Mouse (Mus musculus) embryo, embryonic 11.5 days (tissue): ENCODE results near the gene Arl9.
"Not testable (repeated sequence)": the region's sequence is repeated elsewhere in the genome, so short reads cannot be mapped to it uniquely, and the experiment has no call there.

Experiments used
- DNase-seq: peaks from one replicate; pipeline ENCODE4 v3.0.0-alpha.2; 2012; ENCODE audit warnings: low read depth, low spot score

The Arl9 gene

DNA sequence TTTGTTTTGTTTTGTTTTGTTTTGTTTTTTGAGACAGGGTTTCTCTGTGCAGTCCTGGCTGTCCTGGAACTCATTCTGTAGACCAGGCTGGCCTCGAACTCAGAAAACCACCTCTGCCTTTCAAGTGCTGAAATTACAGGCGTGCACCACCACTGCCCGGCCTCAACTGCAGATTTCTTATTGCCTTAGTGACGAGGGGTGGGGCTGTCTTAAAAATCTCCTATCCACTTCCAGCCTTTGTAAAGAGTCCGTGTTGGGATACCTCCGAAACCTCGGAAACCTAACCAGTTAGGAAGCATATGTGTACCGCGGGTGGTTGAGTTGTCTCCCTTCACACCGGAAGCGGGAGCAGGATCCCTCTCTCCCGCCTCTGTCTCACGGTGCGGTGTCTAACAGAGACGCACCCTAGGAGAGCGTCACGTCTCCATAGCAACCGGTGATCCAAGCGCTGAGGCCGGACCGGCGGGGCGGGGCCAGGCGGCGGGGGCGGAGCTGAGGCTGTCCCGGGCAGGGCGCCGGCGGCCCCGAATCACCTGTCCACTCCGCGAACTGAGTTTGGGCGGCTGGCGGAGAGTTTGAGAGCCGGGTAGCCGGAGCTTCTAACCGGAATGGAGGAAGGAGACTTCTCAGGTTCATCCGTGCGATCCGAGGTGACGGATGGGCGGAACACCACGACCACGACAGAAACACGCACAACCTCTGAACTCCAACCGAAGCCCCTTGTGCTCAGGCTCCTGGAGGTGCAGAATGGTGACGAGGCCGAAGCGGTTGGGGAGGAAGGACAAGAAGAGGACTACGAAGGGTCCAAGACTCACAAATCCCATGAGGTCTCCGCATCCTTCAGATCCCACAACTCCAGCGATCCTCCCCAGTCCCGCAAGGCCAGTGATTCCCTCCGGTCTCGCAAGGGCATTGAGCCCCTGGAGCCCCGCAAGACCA, 12.0 kb downstream of the Arl9 start, which contains the start of gene Thegl:
Gene Thegl (plus strand): TSS at position 480 of the 939 bp plus-strand sequence.
- DNase-seq: peak; percentile 67

DNA sequence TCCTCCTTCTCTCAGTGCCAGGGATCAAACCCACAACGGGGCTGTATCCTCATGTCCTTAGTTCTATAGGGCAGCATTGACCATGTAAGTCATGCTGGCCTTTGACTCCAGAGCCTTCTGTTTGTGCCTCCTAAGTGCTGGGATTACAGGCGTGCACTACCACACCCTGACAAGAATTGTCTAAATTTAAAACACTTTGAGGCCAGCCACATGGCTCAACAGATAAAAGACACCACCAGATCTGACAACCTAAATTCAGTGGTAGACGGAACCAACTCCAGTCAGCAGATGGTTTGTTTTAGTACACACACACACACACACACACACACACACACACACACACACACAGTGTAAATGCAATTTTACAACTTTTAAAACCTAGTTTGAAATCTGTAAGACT, 24.2 kb downstream of the Arl9 start:
- no peak for DNase-seq

DNA sequence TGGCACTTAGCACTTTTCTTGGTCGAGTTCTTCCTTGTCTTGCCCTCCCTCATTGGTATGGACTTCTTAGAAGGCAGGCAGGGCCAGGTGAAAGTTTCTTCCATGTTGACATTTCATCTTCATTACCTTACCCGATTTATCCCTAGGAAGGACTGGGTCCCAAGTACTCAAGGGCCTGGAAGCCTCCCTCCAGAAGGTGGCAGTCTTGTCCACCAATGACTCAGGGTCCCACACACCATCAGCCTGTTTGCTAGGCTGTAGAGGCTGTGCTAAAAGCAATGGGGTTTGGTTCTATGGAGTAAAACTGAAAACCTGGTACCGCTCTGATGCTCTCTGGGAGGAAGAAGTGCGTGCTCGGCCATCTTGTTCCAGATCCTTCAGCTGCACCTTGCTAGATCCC, 25.9 kb downstream of the Arl9 start:
- no peak for DNase-seq

DNA sequence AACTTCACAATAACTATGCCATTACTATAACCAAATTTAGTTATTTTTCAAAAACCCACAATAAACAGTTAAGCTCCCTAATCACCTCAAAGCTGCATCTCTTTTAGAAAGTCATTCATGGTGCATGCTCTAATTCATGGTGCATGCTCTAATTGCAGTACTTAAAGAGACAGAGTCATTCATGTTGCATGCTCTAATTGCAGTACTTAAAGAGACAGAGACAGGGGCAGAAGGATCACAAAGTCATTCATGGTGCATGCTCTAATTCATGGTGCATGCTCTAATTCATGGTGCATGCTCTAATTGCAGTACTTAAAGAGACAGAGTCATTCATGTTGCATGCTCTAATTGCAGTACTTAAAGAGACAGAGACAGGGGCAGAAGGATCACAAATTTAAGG, 31.2 kb downstream of the Arl9 start:
- DNase-seq: not testable (repeated sequence)

DNA sequence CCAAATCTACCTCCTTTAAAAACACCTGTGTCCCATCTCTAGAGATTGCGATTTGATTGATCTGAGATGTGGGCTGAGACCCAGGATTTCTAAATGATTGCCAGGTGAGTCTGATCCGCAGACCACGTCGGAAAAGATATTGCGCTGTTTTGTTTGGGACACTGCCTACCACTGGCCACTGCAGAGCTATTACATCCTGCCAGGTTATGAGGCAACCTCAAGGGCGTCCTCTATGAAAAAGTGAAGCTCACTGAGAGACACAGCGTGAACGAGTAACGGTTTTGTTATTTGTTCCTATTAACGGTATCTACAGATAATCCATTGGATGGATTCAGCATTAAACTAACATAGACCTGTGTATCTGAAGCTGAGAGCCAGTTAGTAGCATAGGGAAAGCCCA, 34.6 kb downstream of the Arl9 start:
- no peak for DNase-seq

DNA sequence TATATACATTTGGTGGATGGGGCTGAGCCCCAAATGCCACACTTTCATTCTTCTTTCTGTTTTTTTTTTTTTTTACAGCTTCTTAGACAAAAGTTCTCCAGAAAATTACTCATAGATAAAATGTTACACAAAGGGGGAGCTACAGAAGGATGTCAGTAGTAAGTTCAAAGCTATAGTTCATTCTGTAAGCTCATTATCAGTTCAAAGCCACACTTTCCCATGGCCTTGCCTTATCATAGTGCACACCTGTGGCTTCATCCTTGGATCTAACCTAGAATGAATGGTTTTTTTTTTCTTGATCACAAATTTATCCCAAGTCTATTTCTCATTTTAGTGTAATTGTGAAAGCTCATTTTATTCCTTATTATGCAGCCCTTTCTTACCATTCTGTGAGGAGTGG, 35.5 kb downstream of the Arl9 start:
- DNase-seq: no peak

DNA sequence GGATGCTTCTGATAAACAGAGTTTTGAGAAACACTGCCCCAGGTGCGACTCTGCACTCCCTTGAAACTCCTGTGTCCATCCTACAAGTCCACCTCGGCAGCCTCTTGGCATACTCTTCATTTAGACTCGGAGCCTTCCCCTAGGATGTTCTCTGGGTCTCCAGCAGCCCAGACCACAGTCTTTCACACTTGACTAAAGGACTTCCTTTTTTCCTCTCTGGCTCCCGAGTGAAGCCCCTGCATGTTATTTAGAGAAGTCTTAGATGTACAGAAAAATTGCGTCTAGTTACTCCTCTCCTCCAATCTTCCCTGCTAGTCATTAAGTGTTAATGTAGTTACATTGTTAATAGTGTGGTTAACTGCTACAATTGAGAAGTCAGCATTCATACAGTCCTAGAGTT, 40.5 kb downstream of the Arl9 start:
- no peak for DNase-seq

DNA sequence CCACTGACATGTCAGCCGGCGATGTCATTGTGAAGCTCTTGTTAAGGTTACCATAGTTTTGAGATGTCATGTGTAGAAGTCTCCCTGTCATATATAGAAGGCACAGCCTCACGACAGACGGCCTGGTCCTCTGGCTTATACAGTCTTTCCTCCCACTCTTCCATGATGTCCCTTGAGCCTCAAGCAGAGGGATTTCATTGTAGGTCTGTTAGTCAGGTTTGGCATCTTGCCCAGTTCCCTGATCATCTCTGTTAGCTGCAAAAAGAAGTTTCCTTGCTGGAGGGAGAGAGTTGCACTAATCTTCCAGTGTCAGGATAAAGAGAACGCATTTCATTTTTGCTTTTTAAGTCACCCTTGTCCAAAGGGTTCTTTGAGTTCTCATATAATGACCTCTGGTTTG, 48.8 kb downstream of the Arl9 start:
- DNase-seq: no peak

DNA sequence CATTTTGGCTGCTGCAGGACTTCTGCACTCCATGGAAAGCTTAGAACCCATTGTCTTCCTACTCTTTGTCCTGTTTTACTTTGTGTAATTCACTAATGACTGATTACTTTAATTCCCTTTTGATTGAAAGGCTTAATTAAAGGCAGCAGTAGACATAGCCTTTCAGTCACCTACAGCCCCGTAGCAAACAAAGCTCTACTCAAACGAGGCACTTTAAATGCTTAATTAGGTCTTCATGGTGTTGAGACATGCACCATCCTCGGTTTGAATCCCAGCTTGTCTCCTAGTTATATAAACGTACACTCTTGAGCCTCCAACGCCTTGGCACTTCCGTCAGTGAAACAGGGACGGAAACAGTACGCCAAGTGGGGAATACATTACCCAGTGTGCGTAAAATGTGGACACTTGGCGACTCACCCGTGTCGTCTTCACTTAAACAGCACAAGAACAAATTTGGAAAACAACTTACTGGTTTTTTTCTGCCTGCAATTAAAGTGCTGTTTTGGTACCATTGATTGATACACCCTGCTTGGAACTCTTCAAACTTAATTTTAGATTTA, 53.1 kb downstream of the Arl9 start:
- no peak for DNase-seq
